Mouse (Mus musculus) erythroblast, embryonic 14.5 days (primary cell): Measurements from ENCODE around the gene Zg16. TPM values are rescaled to one million over a fixed set of nuclear protein-coding genes. Genes with fewer than 3 reads are reported as not detected.
A peak's percentile ranks its signal among the peaks of the same experiment; 100 is the strongest.
"Not testable (repeated sequence)": the region's sequence is repeated elsewhere in the genome, so short reads cannot be mapped to it uniquely, and the experiment has no call there.

Source experiments
- H3K27me3 ChIP-seq: 2 replicates; pipeline ENCODE4 v1.6.1; 2012; ENCODE audit warnings: inconsistent platforms; ENCODE audit not compliant: control insufficient read depth
- H3K36me3 ChIP-seq: 2 replicates; pipeline ENCODE4 v1.6.1; 2012; ENCODE audit warnings: mild to moderate bottlenecking, inconsistent platforms; ENCODE audit not compliant: control insufficient read depth
- H3K4me1 ChIP-seq: 2 replicates; pipeline ENCODE4 v1.6.1; 2012; ENCODE audit warnings: inconsistent platforms; ENCODE audit not compliant: control insufficient read depth
- H3K4me3 ChIP-seq: replicated peaks from 2 replicates; pipeline ENCODE3; 2012; ENCODE audit warnings: moderate library complexity, mild to moderate bottlenecking, inconsistent platforms
- H3K9me3 ChIP-seq: 2 replicates; pipeline ENCODE4 v1.6.1; 2012; ENCODE audit warnings: low read length, inconsistent platforms, mixed read lengths; ENCODE audit not compliant: control insufficient read depth
- GATA1 ChIP-seq: IDR thresholded peaks from 2 replicates; pipeline ENCODE4 v1.6.1; 2012; ENCODE audit warnings: low read length, inconsistent platforms, mixed read lengths
- TAL1 ChIP-seq: IDR thresholded peaks from 3 replicates; pipeline ENCODE4 v1.6.1; 2012; ENCODE audit warnings: low read length, inconsistent platforms, mixed read lengths
- polyA plus RNA-seq: library from polyadenylated mRNA; stranded (reverse); fragments of >175 nt; gene quantifications from 2 replicates; pipeline ENCODE4 v1.2.3, GENCODE M21; 2012

Zg16 gene
- polyA plus RNA-seq, 1 experiment, result not detected

DNA sequence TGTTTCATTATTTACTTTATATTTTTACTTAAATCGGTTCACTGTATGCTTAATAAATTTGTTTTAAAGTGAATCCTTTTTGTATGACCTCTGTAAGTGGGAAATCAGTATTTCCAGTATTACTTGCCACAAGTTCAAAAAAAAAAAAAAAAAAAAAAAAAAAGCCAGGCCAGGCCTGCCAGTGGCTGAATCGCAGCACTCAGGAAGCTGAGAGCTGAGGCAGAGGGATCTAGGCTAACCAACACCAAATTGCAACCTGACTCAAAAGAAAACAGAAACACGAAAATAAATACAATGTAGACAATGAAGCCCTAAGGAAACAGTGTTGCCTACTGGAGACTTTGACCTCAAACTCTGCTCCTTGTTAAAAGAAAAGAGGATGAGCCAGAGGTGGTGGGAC, 6.8 kb upstream of the Zg16 start:
- Histone ChIP-seq H3K36me3 (peaks cover 24% of the 10 kb centered on the region), H3K9me3 (peaks cover 5% of the 10 kb centered on the region), H3K27me3 (no peaks in the 10 kb centered on the region), H3K4me1 (peaks cover 53% of the 10 kb centered on the region), H3K4me3 (no peak overlapping the region)
- TF ChIP-seq GATA1 (no peak), TAL1 (no peak)

- H3K9me3 ChIP-seq, result no peaks in the 10 kb centered on the region
- peaks cover 24% of the 10 kb centered on the region for H3K36me3 ChIP-seq
- peaks cover 52% of the 10 kb centered on the region for H3K4me1 ChIP-seq
- peak; percentile 59; the same call in 2 of the 3 replicates for TF ChIP-seq TAL1
- 0 out of 2 replicates have a peak, but pooled peaks have one; percentile 24 for TF ChIP-seq GATA1
- peak within 1 kb of the TSS; percentile 76 for H3K4me3 ChIP-seq
- no peaks in the 10 kb centered on the region for H3K27me3 ChIP-seq
These were observed 4.2 kb upstream of the Zg16 start, which contains the start of gene AI467606 for GRCm38 (mm10) chr7:127091114-127091896. Gene AI467606, plus strand, starts transcription at chr7:127091359.

GRCm38 (mm10) chr7:127090154-127091113, 3.3 kb upstream of the Zg16 start:
- TF ChIP-seq TAL1 (no peak), GATA1 (no peak)
- H3K4me1 ChIP-seq, result peaks cover 54% of the 10 kb centered on the region

GRCm38 (mm10) chr7:127088901-127089845, 2.0 kb upstream of the Zg16 start:
- TF ChIP-seq TAL1 (no peak), GATA1 (no peak)
- no peaks in the 10 kb centered on the region for H3K9me3 ChIP-seq
- H3K36me3 ChIP-seq, result peaks cover 20% of the 10 kb centered on the region
- H3K4me3 ChIP-seq, result peak overlapping the region; percentile 59
- no peaks in the 10 kb centered on the region for H3K27me3 ChIP-seq
- H3K4me1 ChIP-seq, result peaks cover 58% of the 10 kb centered on the region

More at GRCm38 (mm10) chr7:127090154-127091113, 3.3 kb upstream of the Zg16 start:
- Histone ChIP-seq H3K9me3 (no peaks in the 10 kb centered on the region), H3K36me3 (peaks cover 24% of the 10 kb centered on the region), H3K27me3 (no peaks in the 10 kb centered on the region), H3K4me3 (peak overlapping the region; percentile 76)

- H3K4me1 ChIP-seq, result peaks cover 58% of the 10 kb centered on the region
- H3K4me3 ChIP-seq, result no peak overlapping the region
- H3K9me3 ChIP-seq, result no peaks in the 10 kb centered on the region
- peaks cover 11% of the 10 kb centered on the region for H3K36me3 ChIP-seq
- no peaks in the 10 kb centered on the region for H3K27me3 ChIP-seq
- TF ChIP-seq TAL1 (no peak), GATA1 (no peak)
These were observed 955 bp upstream of the Zg16 start for GRCm38 (mm10) chr7:127088083-127088482.

DNA sequence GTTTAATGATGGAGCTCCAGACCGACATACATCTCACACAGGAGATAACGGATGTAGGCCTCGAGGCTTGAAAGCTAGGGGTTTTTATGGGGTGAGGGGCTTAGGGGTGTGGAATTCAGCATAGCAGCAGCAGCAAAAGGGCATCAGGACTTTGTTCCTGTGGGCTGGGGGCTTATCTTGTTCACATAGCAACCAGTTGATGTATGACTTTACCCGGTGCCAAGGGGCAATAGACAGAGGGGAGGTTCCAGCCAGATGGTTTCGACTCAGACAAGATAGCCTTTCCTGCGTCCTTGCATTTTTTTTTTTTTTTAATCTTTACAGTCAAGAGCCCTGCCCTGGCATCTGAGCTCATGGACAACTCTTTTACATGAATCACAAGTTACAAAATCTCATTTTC, 1.4 kb downstream of the Zg16 start:
- H3K4me3 ChIP-seq, H3K27me3 ChIP-seq, H3K9me3 ChIP-seq, H3K36me3 ChIP-seq: not testable (repeated sequence)
- peaks cover 35% of the 10 kb centered on the region for H3K4me1 ChIP-seq

- H3K27me3 ChIP-seq, result no peaks in the 10 kb centered on the region
- H3K9me3 ChIP-seq, result no peaks in the 10 kb centered on the region
- H3K4me3 ChIP-seq, result no peak overlapping the region
- no peaks in the 10 kb centered on the region for H3K36me3 ChIP-seq
- peaks cover 25% of the 10 kb centered on the region for H3K4me1 ChIP-seq
- TF ChIP-seq TAL1, result no peak
- TF ChIP-seq GATA1, result no peak
These were observed 2.3 kb downstream of the Zg16 start for GRCm38 (mm10) chr7:127084794-127085193.

- Histone ChIP-seq H3K4me1 (peaks cover 15% of the 10 kb centered on the region), H3K4me3 (no peak overlapping the region), H3K27me3 (no peaks in the 10 kb centered on the region), H3K9me3 (no peaks in the 10 kb centered on the region), H3K36me3 (no peaks in the 10 kb centered on the region)
- TF ChIP-seq TAL1 (no peak), GATA1 (no peak)
These were observed 3.4 kb downstream of the Zg16 start for GRCm38 (mm10) chr7:127083689-127084088.
